Mouse (Mus musculus) activated CD4-positive, CD25-positive, alpha-beta regulatory T cell, adult 4 months (primary cell): Measurements from ENCODE around the gene Psma6. TPM values are rescaled to one million over a fixed set of nuclear protein-coding genes. Genes with fewer than 3 reads are reported as not detected.

Source experiments
- ATAC-seq: one replicate; pipeline ENCODE4 v1.8.0; 2017
- polyA plus RNA-seq, 2 experiments: library from polyadenylated mRNA; unstranded; fragments of 100-300 nt; shearing (Covaris generic); gene quantifications; one replicate each; pipeline ENCODE4 v1.2.1; 2017

Psma6 gene
- polyA plus RNA-seq, 2 experiments from 2014 or later = 282 to 307 TPM

- ATAC-seq = no peak
Observed at GRCm38 (mm10) chr12:55440416-55440815, 56.4 kb downstream of the Psma6 start.

DNA sequence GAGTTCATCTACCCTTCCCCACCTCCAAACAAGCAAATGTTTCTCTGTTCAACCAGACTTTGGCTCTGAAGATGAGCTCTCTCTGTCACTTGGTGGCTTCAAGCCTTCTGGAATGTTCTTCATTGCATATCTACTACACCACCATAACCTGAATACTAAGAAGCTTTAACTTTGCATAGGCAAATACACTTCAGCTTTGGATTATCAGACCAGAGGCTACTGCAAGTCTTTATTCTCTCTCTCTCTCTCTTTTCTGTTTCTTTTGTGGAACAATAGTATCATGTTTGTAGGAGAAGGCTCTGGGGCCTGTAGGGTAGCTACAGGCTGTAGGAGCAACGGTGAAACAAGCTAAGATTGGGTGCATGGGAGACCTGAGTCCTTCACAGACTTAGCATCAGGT is 58.2 kb downstream of the Psma6 start:
- no peak for ATAC-seq

- ATAC-seq = no peak
Observed at GRCm38 (mm10) chr12:55442861-55443850, 59.1 kb downstream of the Psma6 start.

DNA sequence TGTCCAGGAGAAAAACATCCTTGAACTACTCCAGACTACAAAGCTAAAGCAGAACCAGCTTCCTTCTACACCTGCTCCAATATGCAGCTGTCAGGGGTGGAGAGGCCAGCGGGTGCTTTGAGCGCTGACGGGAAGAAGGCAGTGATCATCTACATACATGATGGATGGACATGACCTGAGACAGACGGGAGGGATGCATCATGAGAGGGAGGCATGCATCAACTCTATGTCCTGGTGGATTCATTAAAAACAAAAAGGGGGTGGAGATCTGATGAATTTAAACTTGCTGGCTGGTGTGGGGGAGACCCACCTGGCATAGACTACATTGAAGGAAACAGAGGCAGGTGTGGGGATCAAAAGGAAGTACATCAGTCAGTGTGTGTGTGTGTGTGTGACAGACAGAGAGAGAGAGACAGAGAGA is 60.0 kb downstream of the Psma6 start:
- no peak for ATAC-seq

DNA sequence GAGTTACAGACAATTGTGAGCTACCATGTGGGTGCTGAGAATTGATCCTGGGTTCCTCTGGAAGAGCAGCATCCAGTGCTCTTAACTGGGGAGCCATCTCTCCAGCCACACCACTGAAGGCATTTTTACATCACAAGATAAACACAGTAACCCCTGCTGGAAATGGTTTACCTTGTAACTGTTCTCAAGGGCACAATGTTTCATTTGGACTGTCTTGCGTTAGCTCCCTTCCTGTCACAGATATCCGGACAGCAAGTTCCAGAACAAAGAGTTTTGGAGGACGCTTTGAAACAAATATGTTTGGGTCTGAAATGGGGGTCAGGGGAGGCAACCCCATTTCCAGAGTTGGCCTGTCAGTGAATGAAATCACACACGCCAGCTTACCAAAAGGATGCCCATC is 61.6 kb downstream of the Psma6 start:
- no peak for ATAC-seq

- ATAC-seq = no peak
Observed at GRCm38 (mm10) chr12:55446366-55446745, 62.3 kb downstream of the Psma6 start.

DNA sequence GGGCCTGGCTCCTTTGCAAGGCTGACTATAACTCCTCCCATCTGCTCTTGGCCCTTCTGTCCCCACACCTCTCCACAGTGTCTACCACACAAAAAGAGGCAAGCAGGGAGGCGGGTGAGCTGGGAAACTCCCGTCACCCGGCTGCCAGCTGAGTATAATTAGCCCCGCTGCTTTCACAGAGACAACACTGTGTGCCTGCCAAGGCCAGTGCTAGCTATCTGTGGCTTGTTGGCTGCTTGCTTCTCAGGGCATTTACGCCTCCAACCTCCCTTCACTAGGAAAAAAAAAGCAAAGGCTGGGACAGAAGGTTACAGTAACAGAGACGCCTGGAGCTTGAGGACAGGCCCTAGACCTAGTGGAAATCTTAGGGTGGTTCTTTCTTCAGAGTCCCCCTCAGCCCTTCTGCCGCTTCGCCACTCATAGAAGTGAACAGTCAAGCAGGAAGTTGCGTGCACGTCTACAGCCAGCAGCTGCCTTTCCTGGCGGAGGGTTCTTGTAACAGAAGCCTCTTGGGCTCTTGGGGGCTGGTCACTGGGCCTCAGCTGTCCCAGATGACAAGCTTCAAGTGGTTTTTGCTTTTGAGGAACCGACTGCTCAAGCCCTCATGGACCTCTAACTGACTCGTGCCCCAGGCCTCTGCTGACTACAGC is 62.8 kb downstream of the Psma6 start:
- peak; percentile 89 for ATAC-seq

- no peak for ATAC-seq
Observed at GRCm38 (mm10) chr12:55447396-55447760, 63.4 kb downstream of the Psma6 start.

- no peak for ATAC-seq
Observed at GRCm38 (mm10) chr12:55448457-55448856, 64.4 kb downstream of the Psma6 start.

DNA sequence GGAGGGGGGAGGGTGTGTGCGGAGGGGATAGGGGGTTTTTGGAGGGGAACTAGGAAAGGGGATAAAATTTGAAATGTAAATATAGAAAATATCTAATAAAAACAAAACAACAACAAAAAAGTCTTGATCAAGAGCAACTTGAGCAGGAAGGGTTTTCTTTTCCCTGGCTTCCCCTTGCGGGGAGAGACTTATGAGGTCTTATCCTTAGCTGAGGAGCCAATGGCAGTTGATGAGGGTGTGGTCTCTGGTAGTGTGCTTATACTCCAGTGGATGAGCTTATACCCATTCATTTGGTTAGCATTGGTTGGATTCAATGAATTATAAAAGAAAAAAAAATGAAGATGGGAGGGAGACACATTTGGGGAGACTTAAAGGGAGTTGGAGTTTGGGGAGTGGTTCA is 65.0 kb downstream of the Psma6 start:
- ATAC-seq = no peak

DNA sequence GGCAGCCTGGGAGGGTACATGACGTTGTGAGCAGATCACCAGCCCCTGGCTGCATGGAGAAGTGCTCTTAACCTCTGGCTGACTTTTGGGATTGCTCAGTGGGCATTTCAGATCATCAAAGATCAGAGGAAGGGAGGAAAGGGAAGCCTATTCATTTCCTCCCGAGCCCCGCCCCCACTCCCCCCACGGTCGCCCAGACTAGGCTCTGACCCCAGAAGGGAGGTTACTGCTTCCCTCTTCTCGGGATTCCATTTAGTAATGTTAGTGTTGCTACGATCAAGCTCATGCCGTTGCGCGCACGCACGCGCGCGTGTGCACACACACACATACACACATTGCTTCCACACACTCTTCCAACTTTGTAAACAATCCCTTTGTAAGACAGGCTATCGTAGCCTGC is 66.4 kb downstream of the Psma6 start:
- ATAC-seq = no peak

DNA sequence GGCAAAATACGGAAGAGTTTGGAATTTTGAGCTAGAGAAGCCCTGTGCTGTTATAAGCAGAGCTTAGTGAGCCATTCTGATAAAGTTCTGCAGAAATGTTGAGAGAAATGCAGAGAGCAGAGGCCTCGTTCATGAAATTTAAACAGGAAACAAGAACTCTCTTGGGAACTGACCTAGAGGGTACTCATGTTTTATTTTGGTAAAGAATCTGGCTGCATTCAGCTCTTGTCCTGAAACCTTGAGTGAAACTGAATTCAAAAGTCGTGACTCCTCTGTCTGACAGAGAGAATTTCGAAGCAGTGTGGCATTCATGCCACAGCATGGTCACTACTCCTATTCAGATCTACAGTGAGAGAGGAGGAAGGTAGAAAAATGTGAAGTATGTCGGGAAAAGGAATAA is 68.8 kb downstream of the Psma6 start:
- no peak for ATAC-seq

- no peak for ATAC-seq
Observed at GRCm38 (mm10) chr12:55453924-55454323, 69.9 kb downstream of the Psma6 start.

DNA sequence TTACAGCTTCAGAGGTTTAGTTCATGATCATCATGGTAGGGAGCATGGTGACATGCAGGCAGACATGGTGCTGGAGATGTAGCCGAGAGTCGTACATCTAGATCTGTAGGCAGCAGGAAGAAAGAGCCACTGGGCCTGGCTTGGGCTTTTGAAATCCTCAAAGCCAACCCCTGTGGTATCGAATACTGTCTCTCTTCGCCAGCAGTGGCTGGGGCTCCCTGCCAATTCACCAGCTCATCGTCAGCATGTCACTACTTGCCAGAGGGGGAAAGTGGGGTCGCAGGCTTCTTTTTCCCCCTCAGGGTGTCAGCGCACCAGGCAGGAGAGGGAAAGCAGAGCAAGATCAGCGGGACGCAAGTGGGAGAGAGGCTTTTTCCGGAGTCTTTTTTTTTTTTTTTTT is 71.2 kb downstream of the Psma6 start:
- no peak for ATAC-seq

DNA sequence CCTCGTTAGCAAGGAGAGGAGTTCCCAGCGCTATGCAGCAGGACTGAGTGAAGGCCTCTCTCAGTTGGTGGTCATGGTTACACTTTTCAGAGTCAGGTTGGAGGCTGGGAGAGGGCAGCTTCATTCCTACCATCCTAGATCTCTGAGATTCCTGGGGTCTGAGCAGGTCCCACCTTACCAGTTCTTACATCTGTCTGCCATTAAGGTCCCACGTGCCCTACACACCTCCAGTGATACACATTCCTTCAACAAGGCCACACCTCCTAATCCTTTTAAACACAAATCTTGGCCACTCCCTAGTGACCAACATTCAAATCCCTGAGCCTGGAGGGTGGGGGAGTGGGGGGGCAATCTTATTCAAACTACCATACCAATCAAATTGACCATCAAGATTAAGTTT is 72.1 kb downstream of the Psma6 start:
- no peak for ATAC-seq

DNA sequence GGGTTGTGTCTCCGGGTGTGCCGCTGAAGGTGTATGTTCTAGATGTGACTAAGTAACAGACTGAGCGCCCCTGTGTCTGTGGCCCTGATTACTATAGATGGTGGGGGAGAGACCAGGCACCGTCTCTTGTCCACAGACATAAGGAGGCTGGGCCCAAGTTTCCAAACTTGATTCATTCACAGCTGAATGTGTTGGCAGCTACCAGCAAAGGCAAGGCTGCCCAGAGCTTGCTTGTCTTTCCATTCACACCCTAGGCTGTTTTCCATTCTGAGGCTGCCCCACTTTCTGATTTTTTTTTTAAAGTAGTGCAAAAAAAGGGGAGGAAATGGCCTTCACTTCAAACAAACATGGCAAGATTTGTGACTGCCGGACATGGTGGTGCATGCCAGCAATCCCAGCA is 72.9 kb downstream of the Psma6 start:
- ATAC-seq = no peak

DNA sequence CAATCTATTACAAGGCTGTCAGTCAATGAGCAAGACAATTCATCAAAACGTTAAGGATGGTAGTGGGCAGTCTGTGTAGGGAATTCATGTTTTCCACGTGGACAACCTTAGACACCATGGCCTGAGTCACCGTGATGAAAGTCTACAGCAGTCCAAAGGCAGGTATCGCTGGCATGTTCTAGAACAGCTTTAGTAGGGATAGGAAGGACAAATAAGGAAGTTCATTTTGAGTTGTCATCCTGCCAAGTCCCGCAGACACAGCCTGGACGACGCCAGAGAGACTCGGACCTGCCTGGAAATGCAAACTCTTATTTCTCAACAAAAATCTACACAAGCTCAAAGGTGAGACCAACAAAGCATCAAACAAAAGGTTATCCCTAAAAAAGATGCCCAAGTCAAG is 75.7 kb downstream of the Psma6 start:
- ATAC-seq = no peak

DNA sequence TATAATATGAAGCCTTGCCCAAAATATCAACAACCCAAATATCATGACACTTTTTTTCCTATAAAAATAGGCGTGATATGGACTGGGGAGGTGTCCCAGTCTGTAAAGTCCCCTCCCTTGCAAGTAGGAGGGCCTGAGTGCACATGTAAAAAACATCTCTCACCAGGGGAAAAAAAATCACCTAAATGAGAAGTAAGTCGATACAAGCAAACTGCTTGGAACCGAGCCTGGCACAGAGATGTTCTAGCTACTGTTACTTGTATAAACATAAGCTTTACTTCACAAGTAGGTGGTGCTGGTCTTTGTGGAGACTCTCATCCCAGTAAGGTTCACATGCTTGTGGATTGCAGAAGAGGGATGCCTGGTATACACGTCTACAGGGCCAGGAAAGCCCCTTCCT is 76.9 kb downstream of the Psma6 start:
- ATAC-seq = no peak

- ATAC-seq = no peak
Observed at GRCm38 (mm10) chr12:55461767-55462166, 77.7 kb downstream of the Psma6 start.

GRCm38 (mm10) chr12:55462456-55462855 is 78.4 kb downstream of the Psma6 start:
- ATAC-seq = no peak

GRCm38 (mm10) chr12:55463087-55463486 is 79.1 kb downstream of the Psma6 start:
- ATAC-seq = no peak

DNA sequence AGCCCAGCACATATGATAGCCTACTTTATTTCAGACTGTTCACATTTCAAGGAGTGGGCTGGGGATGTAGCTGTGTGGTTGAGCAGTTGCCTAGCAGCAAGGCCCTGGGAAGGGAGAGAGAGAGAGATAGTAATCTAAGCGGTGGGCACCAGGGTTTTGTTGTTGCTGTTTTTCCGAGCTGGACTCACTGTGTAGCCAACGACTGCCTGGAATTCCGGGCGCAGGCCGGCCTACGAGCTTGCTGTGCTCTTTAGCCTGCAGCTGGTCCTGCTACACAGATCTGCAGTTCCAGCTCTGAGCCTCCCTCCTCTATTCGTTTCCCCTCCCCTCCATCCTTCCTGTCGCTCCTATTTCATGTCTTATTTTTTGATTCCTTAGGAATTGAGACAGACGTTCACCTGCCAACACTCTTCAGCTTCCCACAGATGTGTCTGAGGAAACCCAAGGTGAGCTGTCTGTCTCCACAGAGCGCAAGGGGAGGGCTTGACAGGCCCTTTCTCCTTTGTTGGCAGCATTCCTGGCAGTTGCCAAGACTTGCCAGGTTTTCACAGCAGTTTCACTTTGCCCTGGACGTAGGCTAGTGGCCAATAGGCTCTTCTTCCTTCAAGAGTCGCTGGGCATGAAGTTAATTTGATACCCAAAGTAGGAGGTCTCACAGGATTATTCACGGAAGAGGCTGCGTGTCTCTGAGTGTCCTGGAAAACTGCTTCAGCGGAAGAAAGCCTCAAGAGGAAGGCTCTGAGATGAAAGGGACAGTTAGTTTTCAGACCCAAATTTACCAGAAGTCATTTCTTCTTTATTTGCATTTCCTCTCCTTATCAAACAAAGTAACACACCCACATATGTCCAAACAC is 80.2 kb downstream of the Psma6 start:
- no peak for ATAC-seq

DNA sequence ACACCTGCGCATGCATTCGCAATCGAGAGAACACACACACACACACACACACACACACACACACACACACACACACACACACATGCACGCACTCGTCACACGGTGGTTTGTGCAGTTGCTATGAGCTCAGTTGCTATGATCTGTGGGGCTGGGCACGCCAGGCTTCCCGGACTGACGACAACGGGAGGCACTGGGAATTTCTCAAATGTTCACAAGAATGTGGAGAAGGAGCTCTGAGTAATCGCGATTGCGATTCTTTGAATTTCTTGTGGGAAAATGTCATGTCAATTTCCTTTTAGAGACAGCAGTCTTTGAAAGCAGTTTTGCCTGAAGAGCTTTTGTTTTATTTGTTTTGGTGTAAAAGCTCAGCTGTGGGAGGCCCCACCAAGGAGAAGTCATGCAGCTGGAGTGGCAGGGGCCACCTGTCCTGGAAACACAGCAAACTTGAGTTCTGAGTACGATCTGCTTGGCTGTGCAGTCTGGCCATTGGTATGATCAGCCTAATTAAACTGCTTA is 80.9 kb downstream of the Psma6 start:
- peak; percentile 33 for ATAC-seq
